Mouse (Mus musculus) left cerebral cortex, postnatal 4 days (tissue): ENCODE measurements around the gene Cox7b. TPM values are rescaled to one million over a fixed set of nuclear protein-coding genes. Genes with fewer than 3 reads are reported as not detected.
A peak's percentile ranks its signal among the peaks of the same experiment; 100 is the strongest.
"Not testable (repeated sequence)": the region's sequence is repeated elsewhere in the genome, so short reads cannot be mapped to it uniquely, and the experiment has no call there.

Source experiments
- DNase-seq: peaks from one replicate; pipeline ENCODE4 v3.0.0-alpha.2; 2022
- intact Hi-C: fragments of 180-260 bp; cut with DNase I; formaldehyde crosslinking; loops from one replicate; pipeline ENCODE4 v1.15.1; 2025
- total RNA-seq, 2 experiments: library from RNA; stranded (reverse); gene quantifications; 2 replicates each; pipeline ENCODE4 v1.2.3; 2021

The Cox7b gene
- total RNA-seq: 100 to 1,000 TPM; 270 to 271 TPM

DNA sequence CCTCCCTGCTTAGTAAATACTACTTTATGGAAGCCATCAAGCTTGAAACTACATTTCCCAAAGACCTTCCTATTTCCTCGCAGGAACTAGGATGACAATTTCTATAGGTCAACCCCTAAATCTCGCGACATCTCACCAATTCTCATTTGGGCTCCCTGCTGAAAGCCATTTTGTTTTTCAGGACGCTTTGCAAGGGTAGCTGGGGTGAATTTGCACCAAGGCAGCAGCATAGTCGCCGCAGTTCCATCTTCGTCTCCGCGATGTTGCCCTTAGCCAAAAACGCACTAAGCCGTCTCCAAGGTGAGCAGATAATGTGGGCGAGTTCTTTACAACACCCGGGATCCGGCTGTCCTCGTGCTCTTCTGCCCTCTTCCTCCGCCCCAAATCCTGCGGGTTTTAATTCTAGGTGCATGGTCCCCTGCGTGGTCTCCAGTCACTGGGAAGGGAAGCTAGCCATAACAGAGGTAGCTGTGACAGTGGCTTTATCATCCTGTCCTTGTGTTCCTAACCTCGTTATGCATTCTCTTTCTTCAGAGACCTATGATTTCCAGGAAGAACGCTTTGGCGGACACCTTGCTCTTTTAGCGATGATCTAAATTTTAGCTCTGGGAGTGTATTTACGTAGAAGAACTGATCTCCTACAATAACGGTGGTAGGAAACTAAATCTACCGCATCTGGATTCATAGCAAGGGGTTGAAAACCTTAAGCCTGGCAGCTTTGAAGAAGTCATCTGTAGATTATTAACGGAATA, at the start of gene Cox7b:
TSS of gene Cox7b (plus strand) at position 130 of the 752 bp plus-strand sequence.
- intact Hi-C loops: no loop called here
- peak; percentile 75 for DNase-seq

DNA sequence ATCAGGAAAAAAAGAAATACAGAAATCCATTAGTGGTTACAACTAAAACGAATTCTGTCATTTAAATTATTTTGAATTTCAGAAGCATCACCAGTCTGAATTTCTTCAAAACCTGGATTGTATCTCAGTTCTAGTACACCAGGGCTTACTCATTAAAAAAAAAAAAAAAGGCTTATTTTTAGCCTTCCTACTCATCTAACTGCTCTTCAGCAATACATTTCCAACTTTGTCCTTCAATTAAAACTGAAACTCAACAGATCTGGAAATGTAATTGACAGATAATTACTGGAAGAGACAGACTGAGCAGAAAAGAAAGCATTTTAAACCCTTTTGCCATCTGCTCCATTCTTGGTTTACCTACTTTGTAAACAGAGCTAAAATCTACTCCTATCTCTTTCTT, 13.9 kb upstream of the Cox7b start:
- intact Hi-C loops: no loop called here

DNA sequence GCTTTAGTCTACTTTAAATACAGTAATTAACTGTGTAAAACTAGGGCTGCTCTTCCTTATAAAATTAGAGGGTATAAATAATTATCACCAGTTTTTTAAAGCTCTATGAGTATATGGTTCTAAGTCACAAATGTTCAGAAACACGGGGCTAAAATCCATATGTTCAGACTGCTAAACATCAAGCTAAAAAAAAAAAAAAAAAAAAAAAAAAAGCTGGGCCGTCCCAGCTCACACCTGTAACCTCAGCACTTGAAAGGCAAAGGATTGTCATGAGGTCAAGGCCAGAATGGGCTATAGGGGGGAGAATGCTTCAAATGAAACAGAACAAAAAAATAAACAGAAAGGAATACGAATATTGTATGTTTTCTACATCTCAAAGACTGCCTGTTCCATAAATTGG, 4.7 kb upstream of the Cox7b start:
- no peak for DNase-seq
- intact Hi-C loops: no loop called here

More for the DNA sequence above, 13.9 kb upstream of the Cox7b start:
- no peak for DNase-seq

DNA sequence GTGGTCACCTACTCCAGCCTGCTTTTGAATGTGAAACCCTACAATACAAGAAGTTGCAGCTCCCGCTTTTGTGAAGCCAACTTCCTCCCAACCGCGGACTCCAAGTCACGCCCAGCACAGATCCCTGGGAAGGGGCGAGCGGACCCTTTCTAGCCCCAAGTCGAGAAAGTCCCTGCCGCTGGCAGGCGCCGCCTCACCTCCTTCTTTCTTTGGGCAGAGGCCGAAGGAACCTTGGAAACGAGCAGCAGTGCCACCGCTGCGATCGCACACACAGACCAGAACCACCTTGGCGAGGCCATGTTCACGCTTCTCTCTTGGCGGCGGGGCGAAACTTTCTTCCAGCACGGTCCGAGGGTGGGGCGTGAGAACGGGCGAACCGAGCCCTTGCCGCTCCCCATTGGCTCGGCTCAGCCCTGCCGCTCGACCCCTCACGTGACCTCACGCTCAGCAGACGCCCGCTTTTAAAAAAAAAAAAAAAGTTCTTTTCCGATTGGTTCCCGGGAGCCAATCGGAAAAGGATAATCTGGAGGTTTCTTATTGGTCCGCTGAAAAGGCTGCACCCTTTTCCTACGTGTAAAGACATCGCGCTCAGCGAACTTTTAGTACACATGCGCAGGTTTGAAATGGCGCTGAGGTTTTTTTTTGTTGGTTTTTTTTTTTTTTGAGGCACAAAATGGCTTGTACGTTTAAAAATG, 3.9 kb upstream of the Cox7b start, which contains the start of gene Magt1:
TSS of gene Magt1 (minus strand) at position 442 of the 695 bp plus-strand sequence.
- intact Hi-C loops: no loop called here
- peak; percentile 84 for DNase-seq

DNA sequence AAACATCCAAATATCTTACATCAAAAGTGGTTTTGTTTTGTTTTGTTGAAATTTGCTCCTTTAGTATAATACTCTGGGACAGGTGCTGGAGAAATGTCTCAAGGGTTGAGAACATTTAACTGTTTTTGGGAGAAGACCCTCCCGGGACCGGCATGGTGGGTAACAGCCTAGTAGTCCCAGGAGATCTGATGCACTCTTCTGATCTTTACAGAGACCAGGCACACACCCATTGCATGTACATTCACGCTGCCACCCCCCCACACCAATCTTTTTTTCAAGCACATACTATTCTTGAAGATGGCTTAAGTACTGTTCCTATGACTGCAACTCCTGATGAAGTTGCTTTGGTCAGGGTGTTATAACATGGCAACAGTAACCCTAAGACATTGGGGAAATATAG, 2.9 kb upstream of the Cox7b start:
- DNase-seq: no peak
- intact Hi-C loops: no loop called here

DNA sequence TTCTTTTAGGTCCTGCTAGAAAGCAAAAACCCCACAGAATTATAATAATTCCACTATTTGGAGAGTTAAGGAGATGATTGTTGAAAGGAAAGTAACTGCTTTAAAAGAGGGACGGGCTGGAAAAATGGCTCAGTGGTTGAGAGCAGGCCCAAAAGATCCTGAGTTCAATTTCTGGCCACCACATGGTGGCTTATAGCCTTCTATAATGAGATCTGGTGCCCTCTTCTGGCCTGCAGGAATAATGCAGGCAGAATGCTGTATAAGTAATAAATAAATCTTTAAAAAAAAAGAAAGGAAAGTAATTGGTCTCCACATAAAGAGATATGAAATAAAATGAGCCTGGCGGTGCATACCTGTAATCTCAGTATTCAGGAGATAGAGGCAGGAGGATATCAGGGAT, 2.3 kb upstream of the Cox7b start:
- intact Hi-C loops: no loop called here
- DNase-seq: peak; percentile 27

DNA sequence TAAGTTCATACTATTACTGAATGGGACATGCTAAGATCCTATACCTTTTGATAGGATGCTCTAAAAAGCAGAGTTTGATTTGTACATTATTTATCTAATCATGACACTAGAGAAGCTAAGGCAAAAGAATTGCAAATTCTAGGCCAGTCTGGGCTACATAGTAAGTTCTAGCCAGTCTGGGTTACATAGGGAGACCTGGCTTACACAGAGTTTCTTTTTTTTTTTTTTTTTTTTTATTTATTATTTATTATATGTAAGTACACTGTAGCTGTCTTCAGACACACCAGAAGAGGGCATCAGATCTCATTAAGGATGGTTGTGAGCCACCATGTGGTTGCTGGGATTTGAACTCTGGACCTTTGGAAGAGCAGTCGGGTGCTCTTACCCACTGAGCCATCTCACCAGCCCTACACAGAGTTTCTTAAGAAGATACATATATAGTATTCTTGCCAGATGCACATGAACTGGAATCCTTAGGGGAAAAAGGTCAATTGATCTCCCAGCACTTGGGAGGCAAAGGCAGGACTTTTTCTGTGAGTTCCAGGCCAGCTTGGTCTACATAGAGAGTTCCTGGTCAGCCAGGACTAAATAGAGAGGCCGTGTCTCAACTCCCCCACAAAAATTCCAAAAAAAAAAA, 641 bp upstream of the Cox7b start:
- intact Hi-C loops, DNase-seq: not testable (repeated sequence)

DNA sequence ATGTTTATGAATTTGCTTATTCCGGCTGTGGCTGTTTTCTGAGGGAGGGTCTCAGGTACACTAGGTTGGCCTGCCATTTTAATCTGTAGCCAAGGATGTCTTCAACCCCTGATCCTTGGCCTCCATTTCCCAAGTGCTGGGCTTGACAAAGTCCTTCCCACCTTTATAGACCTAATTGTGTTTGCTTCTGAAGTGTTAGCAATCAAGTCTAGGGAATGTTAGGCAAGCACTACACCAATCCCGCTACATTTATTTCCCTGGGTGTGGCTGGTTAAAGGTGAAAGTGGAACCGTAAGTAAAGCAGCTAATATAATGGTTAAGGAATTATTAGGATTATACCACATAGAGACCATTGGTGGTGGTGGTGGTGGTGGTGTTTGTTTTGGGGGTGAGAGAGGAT, 1.6 kb downstream of the Cox7b start:
- no peak for DNase-seq
- intact Hi-C loops: no loop called here

DNA sequence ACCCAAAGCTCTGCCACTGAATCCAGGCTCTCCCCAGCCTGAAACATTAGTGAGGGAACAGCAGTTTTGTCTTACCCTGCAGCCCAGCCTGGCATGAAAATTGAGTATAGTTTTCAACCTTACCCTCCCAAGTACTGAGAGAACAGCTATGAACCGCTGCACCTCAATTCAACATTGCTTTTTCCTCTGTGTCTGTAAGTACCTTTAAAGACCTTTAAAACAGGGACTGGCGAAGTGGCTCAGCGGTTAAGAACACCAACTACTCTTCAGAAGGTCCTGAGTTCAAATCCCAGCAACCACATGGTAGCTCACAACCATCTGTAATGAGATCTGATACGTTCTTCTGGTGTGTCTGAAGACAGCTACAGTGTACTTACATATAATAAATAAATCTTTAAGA, 2.0 kb downstream of the Cox7b start:
- no peak for DNase-seq
- intact Hi-C loops: no loop called here

DNA sequence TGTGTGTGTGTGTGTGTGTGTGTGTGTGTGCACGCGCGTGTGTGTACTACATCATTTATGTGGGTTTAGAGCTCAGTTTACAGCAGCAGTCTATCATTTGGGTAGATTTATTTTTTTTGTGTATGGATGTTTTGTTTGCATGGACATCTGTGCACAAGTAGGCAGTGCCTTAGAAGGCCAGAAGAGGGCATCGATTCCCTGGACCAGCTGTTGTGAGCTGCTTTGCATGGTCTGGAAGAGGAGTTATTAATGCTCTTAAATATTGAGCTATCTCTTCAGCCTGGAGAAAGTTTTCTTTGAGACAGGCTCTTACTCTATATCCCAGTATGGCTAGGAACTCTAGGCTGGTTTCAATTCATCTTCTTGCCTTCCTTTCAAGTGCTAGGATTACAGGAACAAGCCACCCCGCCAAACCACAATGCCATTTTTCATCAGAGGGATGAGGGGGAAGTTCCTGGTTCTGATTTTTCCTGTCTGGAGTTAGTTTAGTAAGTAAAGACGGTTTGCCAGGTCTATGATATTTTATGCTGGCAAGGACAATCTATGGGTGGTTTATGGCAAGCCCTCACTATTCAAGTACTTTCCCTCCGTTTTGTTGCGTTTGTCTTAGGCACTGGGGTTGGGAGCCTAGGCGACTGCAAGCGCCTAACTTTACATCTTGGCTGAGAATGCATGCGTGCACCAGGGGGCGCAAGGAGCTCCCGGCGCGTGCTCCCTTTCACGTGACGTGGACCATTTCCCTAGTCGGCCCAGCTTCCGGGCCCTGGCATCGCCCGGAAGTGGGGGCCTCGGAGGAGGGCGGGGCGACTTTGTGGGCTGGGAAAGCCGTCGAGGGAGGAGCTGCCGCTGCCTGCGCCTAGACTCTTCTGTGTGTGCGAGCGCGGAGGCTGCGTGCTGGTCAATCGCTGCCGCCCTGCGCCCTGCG, 11.2 kb downstream of the Cox7b start, which contains the start of gene Atp7a:
TSS of gene Atp7a (plus strand) at position 859 of the 925 bp plus-strand sequence.
- intact Hi-C loops: no loop called here

DNA sequence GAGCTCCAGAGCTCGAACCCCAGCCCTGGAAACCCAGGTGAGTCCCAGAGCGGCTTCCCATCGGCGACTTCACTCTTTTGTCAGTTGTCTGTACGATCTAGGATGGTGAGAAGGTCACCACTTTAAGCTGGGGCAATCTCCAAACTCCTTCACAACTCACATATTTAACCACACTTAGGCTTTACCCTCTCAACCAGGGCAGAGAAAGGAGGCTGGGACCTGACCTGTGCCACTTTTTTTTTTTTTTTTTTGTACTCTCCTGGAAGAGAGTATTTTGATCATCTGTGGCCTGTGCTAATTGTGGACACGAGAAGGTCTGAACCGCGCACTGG, 11.8 kb downstream of the Cox7b start:
- DNase-seq: no peak
- intact Hi-C loops: no loop called here

More for the DNA sequence above, 11.2 kb downstream of the Cox7b start, which contains the start of gene Atp7a:
- DNase-seq: peak; percentile 94

DNA sequence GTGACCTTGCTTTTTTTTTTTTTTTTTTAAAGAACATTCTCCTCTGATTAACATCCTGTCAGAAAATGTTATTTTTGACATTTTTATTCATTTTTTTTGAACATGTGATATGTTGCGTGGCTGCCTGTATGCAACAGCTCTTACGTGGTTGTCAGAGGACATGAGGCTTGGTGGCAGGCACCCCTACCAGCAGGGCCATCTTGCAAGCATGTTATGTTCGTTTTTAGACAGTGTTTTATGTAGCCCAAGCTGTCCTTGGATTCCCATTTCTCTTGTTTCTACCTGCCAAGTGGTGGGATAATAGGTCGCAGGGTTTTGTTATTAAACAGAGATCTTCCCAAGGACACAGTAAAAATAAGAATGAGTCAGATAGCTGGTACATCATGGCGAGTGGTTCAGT, 14.7 kb downstream of the Cox7b start:
- no peak for DNase-seq
- intact Hi-C loops: no loop called here

DNA sequence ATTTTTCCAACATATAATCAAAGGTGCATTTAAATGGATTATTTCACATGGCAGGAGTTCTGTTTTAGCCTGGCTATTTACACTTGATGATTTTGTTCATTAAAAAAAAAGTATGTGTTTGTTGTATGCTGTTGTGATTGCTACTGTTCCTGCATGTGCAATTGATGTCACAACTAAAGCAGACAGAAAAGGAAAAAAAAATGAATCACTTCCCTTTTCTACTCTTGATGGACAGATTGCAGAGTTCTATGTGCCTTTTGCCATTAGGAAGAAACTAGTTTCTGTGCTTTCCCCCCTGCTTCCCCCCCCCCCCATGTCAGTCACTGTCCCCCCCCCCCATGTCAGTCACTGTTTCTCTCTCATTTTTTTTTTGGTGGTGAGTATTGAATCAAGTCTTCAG, 15.6 kb downstream of the Cox7b start:
- no peak for DNase-seq
- intact Hi-C loops: no loop called here

DNA sequence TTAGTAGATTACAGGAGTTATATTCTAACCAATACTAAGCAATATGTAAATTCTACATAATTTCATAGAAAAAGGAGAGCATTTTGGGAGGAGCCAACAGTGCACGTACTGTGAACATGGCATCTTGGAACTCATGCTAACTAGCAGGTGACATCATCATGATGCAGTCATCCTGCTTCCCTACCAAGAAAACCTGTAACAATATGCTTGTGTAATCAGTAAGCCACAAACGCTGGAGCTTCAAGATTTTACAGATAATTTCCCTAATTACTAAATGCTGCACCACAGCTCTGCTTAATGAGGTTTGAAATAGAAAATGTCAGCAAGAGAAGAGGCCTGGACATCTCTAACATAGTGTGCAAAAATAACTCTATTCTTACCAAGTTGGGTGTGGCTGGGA, 20.2 kb downstream of the Cox7b start:
- intact Hi-C loops: no loop called here
- no peak for DNase-seq

DNA sequence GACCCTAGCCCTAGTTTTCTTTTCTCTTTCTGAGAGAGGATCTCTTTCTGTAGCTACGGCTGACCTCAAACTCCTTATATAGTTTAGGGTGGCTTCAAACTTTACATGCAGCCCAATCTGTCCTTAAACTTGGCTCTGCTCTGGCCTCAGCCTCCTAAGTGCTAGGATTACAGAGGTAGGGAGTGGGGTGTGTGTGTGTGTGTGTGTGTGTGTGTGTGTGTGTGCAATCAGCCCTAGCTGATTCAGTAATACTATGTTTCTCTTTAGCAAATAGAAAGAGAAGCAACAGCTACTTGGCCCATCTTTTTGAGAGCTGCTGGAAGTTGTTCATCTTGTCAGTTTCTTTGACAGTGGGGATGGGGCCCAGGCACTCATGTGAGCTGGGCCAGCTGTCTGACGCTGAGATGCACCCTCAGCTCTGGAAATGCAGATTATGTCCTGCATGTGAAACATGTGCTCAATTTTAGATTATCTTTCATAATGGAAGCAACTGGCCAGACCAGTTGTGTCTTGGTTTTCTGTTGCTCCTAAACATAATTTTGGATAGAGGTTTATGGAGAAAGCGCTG, 21.8 kb downstream of the Cox7b start:
- intact Hi-C loops: no loop called here
- no peak for DNase-seq

DNA sequence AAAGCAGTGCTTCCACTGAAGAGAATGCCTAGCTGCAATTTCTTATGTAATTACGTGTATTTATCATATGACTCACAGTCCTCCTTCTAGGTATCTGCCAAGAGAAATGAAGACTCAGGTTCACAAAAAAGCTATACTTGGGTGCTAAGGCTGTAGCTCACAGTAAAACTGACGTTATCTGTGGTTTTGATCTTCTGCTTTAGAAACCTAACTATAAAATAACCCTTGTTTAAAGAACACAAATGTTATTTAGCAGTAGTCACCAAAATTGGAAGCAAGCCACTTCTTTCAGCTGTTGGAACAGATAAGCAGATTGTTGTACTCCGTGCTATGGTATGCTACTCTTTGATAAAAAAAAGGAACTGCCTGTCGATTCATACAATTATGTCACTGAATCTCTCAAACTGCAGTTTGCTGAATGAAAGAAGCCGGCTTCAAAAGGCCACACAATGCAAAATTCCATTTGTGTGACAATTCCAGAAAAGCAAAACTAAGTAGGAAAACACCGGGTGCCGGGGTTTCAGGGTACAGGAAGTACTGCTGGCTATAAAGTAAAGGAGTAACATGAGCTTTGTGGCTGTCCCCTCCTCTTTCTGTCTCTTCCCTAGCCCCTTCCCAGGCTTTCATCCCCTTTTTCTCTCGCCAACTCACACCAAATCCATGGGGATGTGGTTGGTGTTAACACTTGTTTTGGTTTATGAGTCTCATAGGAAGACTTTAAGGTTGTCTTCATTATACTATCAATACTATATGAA, 28.5 kb downstream of the Cox7b start:
- DNase-seq: no peak
- intact Hi-C loops: no loop called here

DNA sequence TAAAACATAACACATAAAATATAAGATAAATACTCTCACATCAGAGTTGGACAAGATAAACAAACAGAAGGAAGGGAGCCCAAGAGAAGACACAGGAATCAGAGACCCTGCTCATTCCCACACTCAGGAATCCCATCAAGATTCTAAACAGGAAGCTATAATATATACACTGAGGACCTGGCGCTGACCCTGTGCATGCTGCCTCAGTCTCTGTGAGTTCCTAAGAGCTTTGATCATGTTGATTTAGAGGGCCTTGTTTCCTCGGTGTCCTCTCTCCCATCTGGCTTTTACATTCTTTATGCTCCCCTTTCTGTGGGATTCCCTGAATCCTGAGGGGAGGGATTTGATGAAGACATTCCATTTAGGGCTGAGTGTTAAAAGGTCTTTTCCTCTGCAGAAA, 30.0 kb downstream of the Cox7b start:
- DNase-seq: no peak
- intact Hi-C loops: no loop called here

DNA sequence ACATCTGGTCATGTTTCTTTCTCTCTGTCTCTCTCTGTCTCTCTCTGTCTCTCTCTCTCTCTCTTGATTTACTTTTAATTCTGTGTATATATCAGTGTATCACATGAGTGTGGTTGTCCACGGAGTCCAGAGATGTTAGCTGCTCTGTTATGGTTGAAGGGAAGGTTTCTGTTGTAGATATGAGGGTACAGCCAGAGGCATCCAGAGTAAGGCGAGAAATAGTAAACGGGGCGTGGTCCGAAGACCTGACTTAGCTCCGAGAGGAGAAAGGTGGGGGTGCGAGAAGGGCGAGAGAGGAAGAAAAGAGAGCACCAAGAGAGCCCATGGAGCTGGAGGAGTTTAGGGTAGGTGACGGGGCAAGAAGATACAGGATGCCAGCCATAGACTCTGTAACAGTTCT, 30.4 kb downstream of the Cox7b start:
- DNase-seq: no peak
- intact Hi-C loops: no loop called here

DNA sequence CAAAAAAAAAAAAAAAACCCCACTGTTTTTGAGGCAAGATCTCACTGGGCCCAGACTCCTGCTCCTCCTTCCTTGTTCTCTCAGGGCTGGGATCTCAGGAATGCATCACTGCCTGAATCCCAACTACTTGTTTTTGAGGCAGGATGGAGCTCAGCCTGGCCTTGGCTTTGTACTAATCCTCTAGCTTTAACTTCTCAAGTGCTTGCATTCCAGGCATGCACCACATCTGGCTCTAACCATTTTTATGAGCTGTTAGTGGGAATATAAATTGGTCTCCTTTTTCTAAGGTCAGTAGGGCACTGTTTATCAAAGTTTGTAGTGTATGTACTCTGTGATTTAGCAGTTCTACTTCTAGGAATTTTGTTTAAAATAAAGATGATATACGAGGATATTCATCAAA, 32.7 kb downstream of the Cox7b start:
- no peak for DNase-seq
- intact Hi-C loops: no loop called here
